Mouse (Mus musculus) testis, adult 2 months (tissue): Measurements from ENCODE around the gene Hcrtr1. TPM values are rescaled to one million over a fixed set of nuclear protein-coding genes. Genes with fewer than 3 reads are reported as not detected.

Experiments used
- H3K27ac ChIP-seq: fragments of 200-500 bp; 2 replicates; pipeline ENCODE4 v1.5.1; 2012; ENCODE audit warnings: low read depth, low read length; ENCODE audit not compliant: control insufficient read depth, insufficient read depth
- H3K27me3 ChIP-seq: fragments of 200-500 bp; 2 replicates; pipeline ENCODE4 v1.6.1; 2012; ENCODE audit warnings: mild to moderate bottlenecking, low read length, moderate library complexity; ENCODE audit not compliant: control insufficient read depth, insufficient read depth
- H3K36me3 ChIP-seq: fragments of 200-500 bp; 2 replicates; pipeline ENCODE4 v1.6.1; 2012; ENCODE audit warnings: mild to moderate bottlenecking, low read length; ENCODE audit not compliant: control insufficient read depth, insufficient read depth
- H3K4me1 ChIP-seq: fragments of 200-500 bp; 2 replicates; pipeline ENCODE4 v1.6.1; 2012; ENCODE audit warnings: low read length; ENCODE audit not compliant: control insufficient read depth, insufficient read depth
- H3K4me3 ChIP-seq: fragments of 200-500 bp; 2 replicates; pipeline ENCODE4 v1.5.1; 2012; ENCODE audit warnings: low read depth, mild to moderate bottlenecking, low read length, moderate library complexity, mixed read lengths; ENCODE audit not compliant: control insufficient read depth
- CTCF ChIP-seq: fragments of 200-500 bp; IDR thresholded peaks from 2 replicates; pipeline ENCODE4 v1.5.1; 2012; ENCODE audit warnings: low read depth, mild to moderate bottlenecking, inconsistent platforms, low read length, moderate library complexity; ENCODE audit not compliant: control insufficient read depth, insufficient read depth, insufficient replicate concordance
- POLR2A ChIP-seq: fragments of 200-500 bp; IDR thresholded peaks from 2 replicates; pipeline ENCODE4 v1.6.1; 2012; ENCODE audit warnings: low read depth, mild to moderate bottlenecking, inconsistent platforms, low read length, moderate library complexity; ENCODE audit not compliant: control insufficient read depth
- polyA plus RNA-seq: library from polyadenylated mRNA; depleted of rRNA; stranded (reverse); fragments of >200 nt; gene quantifications from 2 replicates; pipeline ENCODE4 v1.2.3, GENCODE M21; 2012

Hcrtr1 gene
- polyA plus RNA-seq, 1 experiment: 0.07 TPM

- TF ChIP-seq POLR2A (no peak), CTCF (no peak)
These were observed 9.2 kb upstream of the Hcrtr1 start for GRCm38 (mm10) chr4:130148405-130148804.

GRCm38 (mm10) chr4:130141786-130142185 is 2.6 kb upstream of the Hcrtr1 start:
- no peak overlapping the region for H3K27ac ChIP-seq
- no peaks in the 10 kb centered on the region for H3K36me3 ChIP-seq
- no peak overlapping the region for H3K4me3 ChIP-seq
- H3K4me1 ChIP-seq: peaks cover 3% of the 10 kb centered on the region; the same call in 1 of the 2 replicates
- H3K27me3 ChIP-seq: no peaks in the 10 kb centered on the region
- TF ChIP-seq POLR2A: no peak
- no peak for TF ChIP-seq CTCF

More at GRCm38 (mm10) chr4:130148405-130148804, 9.2 kb upstream of the Hcrtr1 start:
- no peaks in the 10 kb centered on the region for H3K36me3 ChIP-seq
- H3K27ac ChIP-seq: no peak overlapping the region
- no peak overlapping the region for H3K4me3 ChIP-seq
- H3K27me3 ChIP-seq: no peaks in the 10 kb centered on the region
- H3K4me1 ChIP-seq: peaks cover 2% of the 10 kb centered on the region; the same call in 1 of the 2 replicates

GRCm38 (mm10) chr4:130140992-130141402 is 1.8 kb upstream of the Hcrtr1 start:
- Histone ChIP-seq H3K4me3 (no peak overlapping the region), H3K27ac (no peak overlapping the region), H3K4me1 (peaks cover 3% of the 10 kb centered on the region; the same call in 1 of the 2 replicates), H3K36me3 (no peaks in the 10 kb centered on the region), H3K27me3 (no peaks in the 10 kb centered on the region)
- TF ChIP-seq POLR2A: no peak
- no peak for TF ChIP-seq CTCF

- no peaks in the 10 kb centered on the region for H3K27me3 ChIP-seq
- H3K36me3 ChIP-seq: no peaks in the 10 kb centered on the region
- no peak overlapping the region for H3K27ac ChIP-seq
- peak; percentile 70 for TF ChIP-seq CTCF
- no peak for TF ChIP-seq POLR2A
- H3K4me3 ChIP-seq: peak overlapping the region; percentile 32
- peaks cover 3% of the 10 kb centered on the region; the same call in 1 of the 2 replicates for H3K4me1 ChIP-seq
These were observed 532 bp downstream of the Hcrtr1 start for GRCm38 (mm10) chr4:130138441-130139213.

- no peak overlapping the region for H3K27ac ChIP-seq
- H3K4me1 ChIP-seq: no peaks in the 10 kb centered on the region
- no peak for TF ChIP-seq POLR2A
- TF ChIP-seq CTCF: no peak
- H3K4me3 ChIP-seq: no peak overlapping the region
- H3K27me3 ChIP-seq: no peaks in the 10 kb centered on the region
- H3K36me3 ChIP-seq: no peaks in the 10 kb centered on the region
These were observed 5.8 kb downstream of the Hcrtr1 start for GRCm38 (mm10) chr4:130133399-130133798.

GRCm38 (mm10) chr4:130131448-130132105 is 7.6 kb downstream of the Hcrtr1 start:
- TF ChIP-seq CTCF (no peak), POLR2A (no peak)
- Histone ChIP-seq H3K4me3 (no peak overlapping the region), H3K27ac (no peak overlapping the region), H3K36me3 (no peaks in the 10 kb centered on the region), H3K27me3 (no peaks in the 10 kb centered on the region), H3K4me1 (no peaks in the 10 kb centered on the region)

- no peaks in the 10 kb centered on the region for H3K27me3 ChIP-seq
- TF ChIP-seq CTCF: no peak
- no peak for TF ChIP-seq POLR2A
- no peak overlapping the region for H3K27ac ChIP-seq
- H3K4me1 ChIP-seq: no peaks in the 10 kb centered on the region
- no peaks in the 10 kb centered on the region for H3K36me3 ChIP-seq
- no peak overlapping the region for H3K4me3 ChIP-seq
These were observed 8.4 kb downstream of the Hcrtr1 start for GRCm38 (mm10) chr4:130130641-130131350.

GRCm38 (mm10) chr4:130130082-130130481 is 9.1 kb downstream of the Hcrtr1 start:
- no peak for TF ChIP-seq POLR2A
- TF ChIP-seq CTCF: no peak
- no peaks in the 10 kb centered on the region for H3K36me3 ChIP-seq
- H3K27ac ChIP-seq: no peak overlapping the region
- H3K4me1 ChIP-seq: no peaks in the 10 kb centered on the region
- H3K4me3 ChIP-seq: no peak overlapping the region
- H3K27me3 ChIP-seq: no peaks in the 10 kb centered on the region
